Mouse (Mus musculus) layer of hippocampus, adult 8-10 months (tissue): ENCODE data around the gene Uts2b. TPM values are rescaled to one million over a fixed set of nuclear protein-coding genes. Genes with fewer than 3 reads are reported as not detected.

Experiments
- DNase-seq, 2 experiments: peaks; one replicate each; pipeline ENCODE4 v3.0.0; 2022; ENCODE audit warnings: low spot score in 2 of 2
- total RNA-seq, 4 experiments: library from RNA; stranded (reverse); gene quantifications; 2 replicates each; pipeline ENCODE4 v1.2.4; 2022

The Uts2b gene
- not detected for total RNA-seq

DNA sequence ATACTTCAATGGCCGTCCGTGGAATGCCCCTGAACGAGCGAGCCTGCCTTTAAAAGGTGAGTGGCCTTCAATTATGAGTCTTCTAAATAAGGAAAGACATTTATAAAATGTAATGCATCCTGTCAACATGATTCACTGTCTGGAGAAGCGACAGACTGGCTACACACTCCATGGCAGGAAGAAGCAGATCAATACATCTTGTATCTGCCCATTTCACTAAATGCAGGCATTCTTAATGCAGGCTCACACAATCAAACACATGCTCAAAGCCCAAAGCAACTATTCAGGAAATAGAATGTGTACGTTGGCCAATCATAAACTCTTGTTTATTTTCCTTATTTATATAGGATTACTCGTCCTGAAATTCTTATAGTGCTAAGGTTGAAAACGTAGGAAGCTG, at the start of gene Uts2b:
Uts2b (minus strand) TSS at position 49 of the 400 bp plus-strand sequence.
- DNase-seq = no peak

DNA sequence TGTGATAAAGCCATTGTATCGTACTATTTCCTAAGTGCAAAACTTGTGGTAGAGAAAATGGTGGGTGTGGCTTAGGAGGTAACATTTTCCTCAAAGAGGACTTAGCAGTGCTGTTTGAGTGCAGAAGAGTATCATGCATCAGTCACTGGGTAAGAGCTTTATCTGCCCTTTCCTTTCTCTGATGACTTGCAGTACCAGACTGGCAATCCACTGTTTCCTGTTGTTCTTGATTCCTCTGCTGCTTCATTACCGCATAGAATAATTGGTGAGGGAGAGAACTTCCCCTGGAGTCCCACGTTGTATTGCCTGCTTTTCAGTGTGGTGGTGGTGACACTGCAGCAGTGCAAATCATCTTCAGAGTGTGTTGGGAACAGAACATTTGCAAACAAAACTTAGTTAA, 47.6 kb upstream of the Uts2b start:
- no peak for DNase-seq

DNA sequence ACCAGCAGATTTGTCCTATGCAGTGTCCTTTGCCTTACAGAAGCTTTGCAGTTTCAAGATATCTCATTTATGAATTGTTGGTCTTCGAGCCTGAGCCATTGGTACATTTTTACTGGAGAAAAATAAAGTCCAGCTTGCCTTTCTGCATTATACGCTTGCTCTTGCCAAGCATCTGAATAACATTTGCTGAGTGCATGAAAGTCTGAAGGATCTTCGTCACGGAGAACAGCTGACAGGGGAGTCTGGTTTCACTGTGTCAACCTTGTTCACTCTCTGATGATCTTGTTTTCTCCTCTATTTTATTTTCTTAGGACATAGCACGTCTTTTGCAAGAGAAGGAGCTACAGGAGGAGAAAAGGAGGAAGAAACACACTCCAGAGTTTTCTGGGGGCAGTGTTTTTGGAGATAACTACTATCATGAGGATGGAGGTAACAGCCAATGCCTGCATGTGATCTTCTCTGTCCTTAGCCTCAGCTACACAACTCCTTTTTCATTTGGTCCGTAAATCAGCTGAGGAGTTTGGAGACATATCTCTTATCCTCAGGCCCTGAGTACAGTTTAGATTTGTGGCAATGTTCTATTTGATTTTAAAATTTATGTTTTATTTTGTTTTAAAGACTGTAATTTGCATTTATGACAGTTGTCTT, 47.0 kb upstream of the Uts2b start:
- DNase-seq = peak in 1 of 2 experiments; percentile 12

DNA sequence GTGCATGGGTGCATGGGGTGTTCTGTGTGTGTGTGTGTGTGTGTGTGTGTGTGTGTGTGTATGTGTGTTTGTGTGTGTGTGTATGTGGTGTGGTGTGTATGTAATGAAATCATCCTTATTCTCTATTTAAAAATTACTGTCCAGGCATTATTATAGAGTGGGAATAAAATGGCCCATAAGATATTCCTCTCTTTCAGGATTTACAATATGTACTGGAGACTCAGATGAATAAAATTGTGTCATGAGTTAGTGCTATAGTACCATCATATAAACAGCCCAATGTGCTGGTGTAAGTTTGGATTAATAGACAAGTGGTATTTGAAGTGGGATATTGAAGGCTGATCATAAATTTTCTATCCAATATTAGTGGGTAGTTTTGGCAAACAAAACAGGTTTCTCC, 34.1 kb upstream of the Uts2b start:
- no peak for DNase-seq

DNA sequence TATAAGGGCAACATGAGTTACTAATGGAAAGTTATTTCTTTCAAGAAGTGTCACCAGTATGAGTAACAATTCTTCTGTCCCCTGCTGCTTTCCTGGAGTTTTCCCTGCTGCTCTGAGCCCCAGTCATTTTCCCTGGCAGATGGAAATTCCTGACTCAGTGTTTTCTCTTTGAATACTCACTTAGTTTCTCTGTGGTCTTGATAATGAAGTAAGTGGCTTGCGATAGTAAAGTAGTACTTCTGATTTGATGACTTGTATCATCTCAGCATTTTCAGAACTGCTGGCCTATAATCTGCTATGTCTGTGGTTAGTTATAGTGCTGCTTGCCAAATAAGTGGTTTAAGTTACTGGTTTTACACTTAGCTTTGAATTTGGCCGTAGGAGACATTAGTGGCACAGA, 31.5 kb upstream of the Uts2b start:
- DNase-seq = no peak

DNA sequence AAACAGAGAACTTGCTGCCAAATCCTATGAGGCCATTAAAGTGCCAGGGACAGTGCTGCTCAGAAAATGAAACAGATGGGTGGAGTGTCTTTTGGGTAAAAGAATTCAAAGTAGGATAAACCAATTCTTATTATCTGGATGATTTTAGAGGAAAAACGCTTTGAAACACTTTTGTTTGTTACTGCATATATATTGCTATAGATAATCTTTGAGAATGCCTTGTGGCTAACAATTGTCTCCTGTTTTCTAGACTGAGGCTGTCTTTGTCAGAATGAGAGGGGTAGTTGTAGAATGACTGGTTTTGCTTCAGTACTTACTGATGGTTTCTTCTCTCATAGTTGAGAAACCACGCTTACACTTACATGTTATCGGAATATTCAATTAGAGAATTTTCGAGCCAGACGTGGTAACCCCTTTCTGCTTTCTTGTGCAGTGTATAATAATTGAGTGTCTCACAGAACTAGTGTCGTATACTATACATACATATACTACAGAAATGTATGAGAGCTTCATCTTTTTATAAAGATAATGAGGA, 29.7 kb upstream of the Uts2b start:
- no peak for DNase-seq

DNA sequence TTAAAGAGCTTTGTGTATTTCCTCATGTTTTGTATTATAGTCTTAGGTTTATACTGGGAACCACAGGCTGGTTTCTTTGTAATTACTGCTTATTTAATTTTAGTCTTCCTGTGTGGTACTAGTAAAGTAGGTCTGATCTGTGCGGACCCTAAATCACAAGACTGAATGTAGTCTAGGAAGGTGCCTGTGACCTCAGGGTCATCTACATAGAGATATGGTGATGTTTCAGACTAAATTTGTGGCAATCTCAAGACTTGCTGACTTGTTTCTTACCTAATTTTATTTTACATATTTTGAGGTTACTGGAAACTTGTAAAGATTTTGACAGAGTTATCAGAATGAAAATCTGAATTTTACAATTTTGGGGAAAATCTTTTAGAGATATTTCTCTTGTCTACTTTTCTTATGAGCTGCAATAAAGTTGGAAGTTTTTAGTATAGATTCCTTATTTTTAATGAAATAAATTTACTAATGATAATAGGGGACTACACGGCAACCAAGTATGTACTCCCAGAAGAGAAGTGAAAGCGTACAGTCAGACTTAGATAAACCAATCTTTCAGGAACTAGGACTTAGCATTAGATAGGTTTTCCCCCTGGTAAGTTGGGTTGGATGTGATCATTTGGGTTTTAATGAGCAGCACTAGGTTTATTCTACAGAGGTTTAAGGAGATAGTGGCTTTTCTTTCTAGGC, 29.1 kb upstream of the Uts2b start:
- DNase-seq = no peak

DNA sequence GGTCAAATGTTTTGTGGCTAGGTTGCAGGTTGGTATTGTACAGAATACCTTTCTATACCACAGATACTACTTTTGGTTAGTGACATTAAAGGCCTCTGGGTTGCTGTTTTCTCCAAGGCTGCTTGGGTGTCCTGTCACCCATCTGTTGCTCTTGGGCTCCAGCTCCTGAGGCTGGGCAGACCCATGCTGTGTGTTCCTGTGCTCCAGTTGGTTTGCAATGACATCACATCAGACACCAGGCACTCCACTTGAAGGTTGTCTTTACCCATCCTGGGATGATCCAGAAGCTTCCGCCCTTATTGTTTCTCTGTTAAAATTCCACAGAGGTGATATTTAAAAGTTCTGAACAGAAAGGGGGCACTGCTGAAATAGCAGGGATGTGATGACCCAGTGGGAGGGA, 26.9 kb upstream of the Uts2b start:
- DNase-seq = no peak

DNA sequence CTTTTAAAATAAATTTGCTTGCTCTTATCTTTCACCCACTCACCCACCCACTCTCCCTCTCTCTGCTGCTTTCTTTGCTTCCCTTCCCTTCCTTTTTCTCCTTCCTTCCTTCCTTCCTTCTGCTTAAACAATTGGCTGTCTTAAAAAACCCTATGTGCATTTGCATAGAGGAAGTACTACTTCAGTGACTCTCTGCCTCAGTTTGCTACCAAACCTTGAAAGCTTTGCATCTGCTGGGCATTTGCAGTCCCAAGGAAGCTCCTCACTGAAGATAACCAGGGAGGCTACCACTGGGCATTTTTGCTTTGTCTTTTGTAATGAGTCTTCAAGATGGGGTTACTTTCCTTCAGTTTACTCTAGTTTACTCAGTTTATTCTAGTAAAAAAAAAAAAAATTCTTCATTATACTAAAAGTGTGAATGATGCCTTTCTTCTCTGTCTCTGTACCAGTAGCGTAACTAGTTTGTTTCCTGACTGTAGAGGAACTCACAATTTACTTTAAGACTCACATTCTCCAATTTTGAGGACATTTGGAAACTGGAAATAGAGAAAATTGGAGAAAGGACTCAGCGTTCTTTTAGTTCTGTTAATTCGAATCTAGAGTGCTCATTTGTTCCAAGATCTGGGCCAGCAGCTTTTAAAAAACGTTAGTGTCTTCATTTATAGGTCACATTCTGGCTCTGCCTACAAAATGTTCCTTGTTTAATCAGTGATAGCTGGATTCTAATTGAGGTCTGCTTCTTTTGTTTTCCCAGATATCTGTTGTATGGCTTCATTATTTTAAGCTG, 25.4 kb upstream of the Uts2b start:
- no peak for DNase-seq

DNA sequence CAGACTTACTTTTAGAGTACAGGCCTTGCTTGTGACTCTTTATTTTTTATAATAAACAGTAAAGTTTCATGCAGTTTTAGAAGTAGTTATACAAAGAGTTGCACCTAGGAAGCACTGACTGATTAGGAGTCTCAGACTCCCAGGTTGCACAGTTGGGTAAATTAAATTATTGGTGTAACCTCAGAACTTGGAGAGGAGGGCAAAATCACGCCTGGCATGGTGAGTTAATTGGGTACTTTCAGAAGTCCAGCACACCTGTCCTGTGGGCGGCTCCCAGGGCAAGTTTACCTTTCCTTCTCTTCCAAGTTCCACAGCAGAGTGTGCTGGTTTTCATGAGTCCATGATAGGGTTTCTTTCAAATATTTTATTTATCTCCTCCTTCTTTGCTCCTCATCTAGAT, 21.8 kb upstream of the Uts2b start:
- DNase-seq = no peak

DNA sequence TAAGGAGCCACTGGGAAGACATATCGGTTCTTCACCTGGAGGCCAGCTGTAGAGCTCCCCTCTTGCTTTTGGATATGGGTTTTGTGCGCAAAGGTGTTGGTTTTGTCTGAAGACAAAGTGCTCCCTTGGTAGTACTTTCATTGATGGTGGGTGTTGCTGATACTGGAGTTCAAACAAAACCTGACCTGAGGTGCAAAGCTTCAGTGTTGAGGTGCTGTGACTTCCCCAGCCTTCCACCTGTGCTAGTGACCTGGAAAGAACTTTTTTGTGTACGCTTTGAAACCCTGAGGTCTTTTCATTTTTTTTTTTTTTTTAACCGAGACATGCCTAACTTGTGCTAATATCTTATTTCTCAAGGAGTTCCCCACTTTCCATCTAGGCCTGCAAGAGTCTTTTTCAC, 20.3 kb upstream of the Uts2b start:
- DNase-seq = no peak

DNA sequence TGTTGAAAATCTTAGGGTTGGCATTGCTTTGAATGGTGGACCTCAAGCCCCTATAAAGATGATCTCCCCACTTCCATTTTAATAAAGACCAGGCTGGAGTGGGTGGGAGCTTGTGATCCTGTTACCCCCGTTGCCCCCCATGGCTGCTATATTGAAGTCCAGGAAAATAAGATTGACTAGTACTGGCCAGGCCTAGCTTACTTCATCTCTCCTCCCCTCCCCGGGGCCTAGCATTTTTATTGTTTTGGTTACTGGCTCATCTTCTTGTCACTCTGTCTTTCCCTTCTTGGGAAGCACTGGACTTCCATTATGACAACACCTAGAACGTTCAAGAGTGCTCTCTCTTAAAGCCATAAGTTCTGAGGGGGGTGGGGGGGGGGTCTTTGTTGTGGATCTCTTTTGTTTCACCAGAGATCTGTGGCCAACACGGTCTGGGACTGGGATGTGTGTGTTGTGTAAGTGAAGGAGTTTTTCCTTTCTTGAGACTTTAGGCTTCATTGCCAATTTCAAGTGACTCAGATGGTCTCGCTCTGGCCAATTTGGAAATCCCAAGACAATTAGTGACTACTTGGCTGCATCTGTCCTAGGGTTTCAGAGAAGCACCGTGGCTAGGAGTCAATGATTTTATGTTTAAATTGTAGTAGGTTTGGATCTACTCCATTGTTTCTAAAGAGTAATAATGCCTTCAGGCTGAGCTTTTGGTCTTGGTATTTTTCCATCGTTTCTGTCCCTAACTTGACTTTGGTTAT, 19.7 kb upstream of the Uts2b start:
- no peak for DNase-seq

DNA sequence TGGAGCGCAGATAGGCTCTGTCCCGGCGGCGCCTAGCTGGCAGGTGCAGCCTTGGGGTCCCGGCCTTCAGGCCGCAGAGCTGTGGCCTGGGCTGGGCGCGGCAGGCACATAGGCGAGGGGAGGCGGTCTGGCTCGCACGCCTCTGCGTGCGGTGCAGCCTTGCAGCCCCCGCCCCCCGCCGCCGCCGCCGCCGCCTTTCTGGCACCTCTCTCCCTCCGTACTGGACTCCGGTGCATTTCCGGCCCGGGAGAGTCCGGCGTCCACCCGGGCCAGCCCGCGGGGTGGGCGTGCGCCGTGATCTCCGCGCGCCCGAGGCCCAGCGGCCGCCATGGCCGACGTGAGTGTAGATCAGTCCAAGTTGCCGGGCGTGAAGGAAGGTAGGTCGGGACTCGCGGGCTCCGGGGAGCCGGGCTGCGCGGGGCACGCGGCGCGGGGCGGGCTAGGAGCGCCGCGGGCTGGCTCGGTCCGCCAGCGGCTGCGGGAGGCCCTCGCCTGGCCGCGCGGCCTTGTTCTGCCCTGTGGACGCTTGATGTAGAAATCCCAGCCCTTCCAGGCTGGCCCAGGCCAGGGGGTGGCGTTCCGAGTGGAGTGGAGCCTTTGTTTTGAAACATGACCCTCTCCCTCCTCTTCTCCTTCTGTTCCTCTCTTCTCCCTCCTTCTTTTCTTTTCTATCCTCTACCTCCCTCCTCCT, 18.9 kb upstream of the Uts2b start, which contains the start of gene Ccdc50:
Ccdc50 (plus strand) TSS at position 109 of the 691 bp plus-strand sequence.
- DNase-seq = peak; percentile 57 to 67

DNA sequence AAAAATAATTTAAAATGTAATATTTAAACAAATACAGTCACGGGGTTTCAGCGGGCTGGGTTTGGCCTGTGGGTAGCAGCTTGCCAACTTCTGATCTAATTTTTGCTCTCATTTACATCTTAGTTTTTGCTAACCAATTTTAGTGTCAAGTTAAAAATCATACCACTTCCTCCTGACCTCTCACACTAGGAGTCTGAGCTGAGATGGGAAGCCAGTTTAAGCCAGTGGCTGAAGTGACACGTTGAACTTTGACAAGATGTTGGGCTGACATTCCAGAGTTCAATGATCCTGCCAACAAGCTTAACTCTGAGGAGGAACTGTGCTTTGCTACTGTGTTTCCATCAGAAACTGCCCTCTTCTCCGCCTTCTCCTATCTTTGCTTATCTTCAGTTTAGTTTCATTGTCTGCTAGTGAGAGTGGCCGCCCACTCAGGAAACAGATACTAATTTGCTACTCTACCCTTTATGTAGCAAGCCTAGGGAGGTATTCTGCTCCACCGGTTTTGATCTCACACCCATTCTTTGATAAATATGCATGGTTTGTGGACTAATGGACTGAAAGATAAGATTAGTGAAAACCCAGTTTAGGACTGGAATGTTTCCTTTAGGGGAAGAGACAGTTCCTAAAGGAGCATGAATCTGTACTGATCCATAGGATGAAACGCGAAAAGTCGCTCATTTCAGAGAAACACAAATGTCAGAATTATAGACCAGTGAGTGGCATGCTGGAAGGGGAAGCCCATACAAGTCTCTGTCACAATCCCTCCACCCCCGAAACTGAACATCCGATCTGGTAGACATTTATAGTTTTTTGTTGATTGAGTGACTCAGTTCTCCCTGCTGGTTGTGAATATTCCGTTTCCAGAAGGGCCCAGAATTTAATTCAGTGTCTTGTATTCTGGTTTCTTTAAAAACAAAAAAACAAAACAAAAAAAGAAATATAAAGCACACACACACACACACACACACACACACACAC, 17.9 kb upstream of the Uts2b start:
- no peak for DNase-seq

DNA sequence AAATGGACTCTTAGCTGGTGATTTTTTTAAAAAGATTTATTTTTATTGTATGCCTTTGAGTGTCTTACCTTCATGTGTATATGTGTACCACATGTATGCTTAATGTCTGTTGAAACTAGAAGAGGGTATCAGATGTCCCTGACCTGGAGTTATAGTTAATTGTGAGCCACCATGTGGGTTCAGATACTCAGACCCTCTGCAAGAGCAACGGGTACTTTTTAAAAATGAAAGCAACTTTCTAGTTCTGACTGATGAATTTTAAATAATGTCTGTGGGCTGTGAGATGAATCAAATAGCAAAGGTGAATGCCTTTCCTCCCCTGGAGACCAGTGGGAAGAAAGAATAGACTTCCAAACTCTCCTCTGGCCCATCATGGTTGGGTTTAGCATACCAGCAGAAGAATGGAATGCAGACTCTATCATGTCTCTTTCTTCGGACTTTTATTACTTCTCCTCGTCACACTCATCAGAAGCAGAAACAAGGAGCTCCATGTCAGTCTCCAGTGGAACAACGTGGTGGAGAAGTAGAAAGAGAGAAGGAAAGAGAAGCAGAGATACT, 16.9 kb upstream of the Uts2b start:
- no peak for DNase-seq

DNA sequence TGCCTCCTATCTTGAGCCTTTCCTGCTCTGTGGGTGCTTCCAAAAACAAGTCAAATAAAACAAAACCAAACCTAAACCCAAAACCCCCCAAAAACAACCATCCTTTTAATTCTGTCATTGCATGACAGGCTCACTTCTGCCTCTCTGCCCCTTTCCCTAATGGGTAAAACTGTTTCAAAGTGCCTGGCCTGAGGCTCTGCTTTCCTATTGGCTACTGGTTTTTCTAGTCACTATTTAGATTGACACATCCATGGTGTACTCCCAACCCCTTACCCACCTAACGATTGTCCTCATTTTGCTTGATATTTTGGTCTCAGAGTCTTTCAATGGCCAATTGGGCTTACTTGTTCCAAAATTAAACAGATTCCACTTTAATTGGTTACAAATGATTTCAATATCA, 15.6 kb upstream of the Uts2b start:
- DNase-seq = no peak

DNA sequence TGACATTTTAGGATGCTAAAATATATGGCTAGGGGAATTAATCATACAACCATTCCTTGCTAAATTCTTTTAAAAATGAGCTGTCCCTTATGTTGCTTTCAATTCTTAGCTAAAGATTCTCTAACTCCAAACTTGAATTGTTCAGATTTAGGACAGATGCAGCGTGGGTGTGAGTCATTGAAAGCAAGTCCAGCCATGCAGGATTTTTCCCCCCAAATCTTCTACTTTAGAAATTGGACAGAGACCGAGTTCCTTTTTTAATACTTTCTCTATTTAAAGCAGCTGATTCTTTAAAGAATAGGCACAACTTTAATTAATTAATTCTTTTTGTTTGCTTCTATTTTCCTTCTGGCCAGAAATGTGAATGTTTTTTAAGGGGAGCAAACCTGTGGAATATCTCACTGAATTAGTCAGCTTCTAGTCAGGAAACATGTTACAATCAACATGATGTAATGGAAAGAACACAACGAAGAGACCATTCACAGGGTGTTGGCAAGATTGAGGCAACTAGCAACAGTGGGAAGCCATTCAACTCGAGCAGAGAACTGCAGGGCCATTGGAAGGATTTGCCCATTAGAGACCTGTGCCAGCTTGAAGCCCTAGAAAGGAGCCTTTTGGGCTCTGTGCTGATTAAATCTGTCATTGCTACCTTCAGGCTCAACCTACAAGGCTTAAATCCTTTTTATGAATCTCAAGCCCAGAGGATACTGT, 15.0 kb upstream of the Uts2b start:
- DNase-seq = peak; percentile 47 to 71

DNA sequence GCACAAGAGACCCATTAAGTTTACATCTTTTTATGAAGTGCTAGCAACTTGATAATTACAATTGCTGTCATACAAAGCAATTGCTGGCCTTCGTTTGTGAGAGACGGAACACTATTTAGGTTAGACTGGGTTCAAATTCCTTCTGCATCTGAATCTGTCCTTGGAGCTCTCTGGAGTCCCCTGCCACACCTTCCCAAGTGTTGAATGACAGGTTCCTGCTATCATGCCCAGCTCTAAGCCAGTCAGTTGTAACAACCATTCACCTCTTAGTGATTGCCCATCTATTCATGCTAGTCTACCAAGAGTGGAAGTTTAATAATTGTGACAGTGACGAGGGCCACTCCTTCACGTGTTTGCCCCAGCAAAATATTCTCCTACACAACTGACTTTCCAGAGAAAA, 12.2 kb upstream of the Uts2b start:
- DNase-seq = no peak

DNA sequence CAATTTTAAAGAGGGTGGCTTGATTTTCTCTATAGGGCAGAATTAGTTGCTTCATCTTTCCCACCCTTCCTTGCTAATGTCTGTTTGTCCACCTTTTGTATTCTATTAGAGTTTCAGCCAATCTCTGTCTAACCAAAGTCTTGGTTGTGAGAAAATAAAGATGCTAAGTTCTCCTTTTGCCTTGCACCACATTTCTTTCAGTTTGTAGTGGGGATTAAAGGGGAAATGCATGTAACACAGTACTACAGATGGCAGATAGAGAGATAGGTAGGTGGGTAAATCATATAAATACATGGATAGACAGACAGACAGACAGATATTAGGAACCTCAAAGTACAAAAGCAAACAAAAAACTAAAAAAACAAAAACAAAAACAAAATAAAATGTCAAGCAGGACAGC, 6.5 kb upstream of the Uts2b start:
- DNase-seq = no peak
